Mouse (Mus musculus): ENCODE measurements around the gene Stxbp3. TPM values are rescaled to one million over a fixed set of nuclear protein-coding genes. Genes with fewer than 3 reads are reported as not detected.
"Not testable (repeated sequence)": the region's sequence is repeated elsewhere in the genome, so short reads cannot be mapped to it uniquely, and the experiment has no call there.

Gene Stxbp3
- polyA plus RNA-seq, 1 experiment from 2014 or later, result 19.0 TPM

DNA sequence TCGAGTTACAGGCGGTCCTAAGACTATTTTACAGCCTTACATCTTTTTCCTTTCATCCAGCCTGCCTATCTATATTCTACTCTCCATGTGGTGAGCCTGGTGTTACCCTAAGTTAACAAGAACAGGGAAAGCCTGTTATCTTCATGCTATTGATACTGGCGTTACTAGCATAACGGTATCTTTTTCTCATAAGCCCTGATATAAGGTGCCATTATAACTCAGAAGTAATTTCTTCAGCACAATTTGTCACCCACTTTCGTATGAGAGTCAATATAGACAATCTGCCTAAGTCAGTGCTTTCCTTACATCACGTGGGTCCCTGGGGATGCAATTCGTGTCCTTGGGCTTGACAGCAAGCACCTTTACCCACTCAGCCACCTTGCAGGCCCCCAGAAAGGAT is 1.3 kb downstream of the Stxbp3 start:
- Histone ChIP-seq H3K4me3 (replicated peaks) (peak overlapping the region; percentile 83), H3K36me3 (0 out of 2 replicates have a peak, but pooled peaks cover 4% of the 10 kb centered on the region), H3K9me3 (replicated peaks) (no peaks in the 10 kb centered on the region), H3K27ac (peak overlapping the region; percentile 63), H3K27me3 (no peaks in the 10 kb centered on the region), H3K4me2 (peak overlapping the region; percentile 68), H3K9ac (peak overlapping the region; percentile 85), H3K4me1 (replicated peaks) (peaks cover 32% of the 10 kb centered on the region)
- DNase-seq (no peak), ATAC-seq (ENCODE audit: low read depth) (peak; percentile 9; the same call in 1 of the 2 replicates)
- WGBS (ENCODE audit: insufficient replicate concordance), result 34% methylated on average over 7 of the region's 7 CpGs

DNA sequence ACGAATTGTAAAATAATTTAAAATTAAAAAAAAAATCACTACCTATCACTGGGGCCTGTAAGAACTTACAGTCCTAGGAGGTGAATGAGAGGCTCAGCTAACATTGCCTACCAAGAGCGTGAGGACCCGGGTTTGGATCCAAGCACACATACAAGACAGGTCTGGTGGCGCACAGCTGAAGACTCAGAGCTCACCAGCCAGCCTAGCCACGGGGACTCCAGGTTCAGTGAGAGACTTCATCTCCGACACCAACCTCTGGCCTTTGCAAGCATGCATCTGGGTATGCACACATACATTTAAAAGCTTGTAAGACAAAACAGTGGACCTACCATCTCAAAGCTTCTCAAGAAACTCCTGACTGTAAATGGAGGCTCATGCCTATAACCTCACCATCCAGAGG is 3.4 kb downstream of the Stxbp3 start:
- WGBS (ENCODE audit: insufficient replicate concordance), result 82% methylated on average over 6 of the region's 6 CpGs
- H3K4me2 ChIP-seq, result peak overlapping the region; percentile 68; the same call in 1 of the 2 replicates
- H3K4me3 ChIP-seq (replicated peaks), result no peak overlapping the region
- H3K9me3 ChIP-seq (replicated peaks), result no peaks in the 10 kb centered on the region
- H3K36me3 ChIP-seq, result peaks cover 11% of the 10 kb centered on the region; the same call in 1 of the 2 replicates
- ATAC-seq (ENCODE audit: low read depth) (no peak), DNase-seq (no peak)
- no peak overlapping the region for H3K27ac ChIP-seq
- H3K27me3 ChIP-seq, result no peaks in the 10 kb centered on the region
- no peak overlapping the region for H3K9ac ChIP-seq
- peaks cover 32% of the 10 kb centered on the region for H3K4me1 ChIP-seq (replicated peaks)

DNA sequence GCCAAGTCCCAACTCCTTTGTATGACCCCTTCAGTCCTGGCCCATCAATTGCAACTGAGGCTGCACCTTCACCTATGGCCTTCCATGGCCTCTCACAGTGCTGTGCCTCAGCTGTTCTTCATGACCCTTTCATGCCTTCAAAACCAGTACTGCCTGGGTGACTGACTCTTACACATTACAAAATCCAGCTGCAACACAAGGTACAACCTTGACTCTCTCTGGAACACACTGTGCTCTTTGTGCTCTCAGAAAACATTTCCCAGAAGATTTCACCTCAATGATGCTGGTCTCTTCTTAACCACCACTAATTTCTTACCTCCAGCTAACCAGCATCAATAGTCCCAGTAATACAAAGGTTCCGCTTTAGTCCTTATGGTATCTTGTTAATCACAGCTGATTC is 6.6 kb downstream of the Stxbp3 start:
- WGBS (ENCODE audit: insufficient replicate concordance), result 82% methylated on average over 1 of the region's 1 CpGs

DNA sequence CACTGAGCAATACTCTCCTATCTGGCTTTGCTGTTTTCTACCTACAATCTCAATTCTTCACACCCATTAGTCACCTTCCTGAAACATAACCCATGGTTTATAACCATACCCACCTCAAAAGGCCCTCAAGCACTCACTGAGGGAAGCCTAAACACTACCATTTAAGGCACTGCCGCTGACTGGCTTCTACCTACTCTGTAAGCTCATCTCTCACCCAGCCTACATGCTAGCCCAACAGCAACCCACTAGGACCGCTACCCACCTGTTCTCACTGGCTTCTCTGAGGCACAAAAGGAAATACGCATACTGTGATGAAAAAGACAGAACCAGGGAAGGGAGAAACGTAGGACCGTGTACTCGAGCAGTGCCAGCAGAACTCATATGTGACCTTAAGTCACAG is 8.6 kb downstream of the Stxbp3 start:
- H3K27me3 ChIP-seq, result no peaks in the 10 kb centered on the region
- WGBS (ENCODE audit: insufficient replicate concordance), result 87% methylated on average over 6 of the region's 6 CpGs
- no peak overlapping the region for H3K9ac ChIP-seq
- DNase-seq, result no peak
- no peak overlapping the region for H3K27ac ChIP-seq
- no peak overlapping the region for H3K4me3 ChIP-seq (replicated peaks)
- H3K9me3 ChIP-seq (replicated peaks), result no peaks in the 10 kb centered on the region
- ATAC-seq (ENCODE audit: low read depth), result no peak
- peaks cover 18% of the 10 kb centered on the region for H3K36me3 ChIP-seq
- H3K4me1 ChIP-seq (replicated peaks), result peaks cover 10% of the 10 kb centered on the region
- H3K4me2 ChIP-seq, result no peak overlapping the region

More for the DNA sequence above, 6.6 kb downstream of the Stxbp3 start:
- H3K9ac ChIP-seq; H3K4me3 ChIP-seq (replicated peaks); H3K4me2 ChIP-seq; H3K9me3 ChIP-seq (replicated peaks); H3K27ac ChIP-seq; ATAC-seq (ENCODE audit: low read depth); H3K27me3 ChIP-seq; DNase-seq: not testable (repeated sequence)
- Histone ChIP-seq H3K4me1 (replicated peaks) (peaks cover 30% of the 10 kb centered on the region), H3K36me3 (peaks cover 17% of the 10 kb centered on the region; the same call in 1 of the 2 replicates)

DNA sequence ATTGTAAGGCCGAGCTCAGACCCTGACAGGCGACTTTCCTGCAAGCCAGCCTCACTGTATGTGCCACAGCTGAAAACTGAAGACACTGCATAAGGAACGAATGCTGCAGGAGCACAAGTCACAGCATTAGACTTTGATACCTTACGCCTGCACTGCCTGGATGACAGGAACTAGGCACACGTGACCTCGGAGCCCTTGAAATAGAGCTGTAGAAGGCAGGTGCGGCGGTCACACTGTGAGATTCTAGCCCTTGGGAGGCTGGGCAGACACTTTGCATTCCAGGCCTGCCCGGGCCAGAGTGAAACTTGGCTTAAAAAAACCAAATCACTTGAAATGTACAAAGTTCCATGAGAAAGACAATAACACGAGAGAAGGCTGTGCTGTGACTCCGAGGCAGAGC is 9.8 kb downstream of the Stxbp3 start:
- no peak for DNase-seq
- peaks cover 4% of the 10 kb centered on the region; the same call in 1 of the 2 replicates for H3K4me1 ChIP-seq (replicated peaks)
- no peak overlapping the region for H3K4me3 ChIP-seq (replicated peaks)
- no peak overlapping the region for H3K9ac ChIP-seq
- no peak for ATAC-seq (ENCODE audit: low read depth)
- peaks cover 27% of the 10 kb centered on the region for H3K36me3 ChIP-seq
- H3K4me2 ChIP-seq, result no peak overlapping the region
- H3K27me3 ChIP-seq, result no peaks in the 10 kb centered on the region
- no peaks in the 10 kb centered on the region for H3K9me3 ChIP-seq (replicated peaks)
- 73% methylated on average over 11 of the region's 11 CpGs for WGBS (ENCODE audit: insufficient replicate concordance)
- H3K27ac ChIP-seq, result no peak overlapping the region

DNA sequence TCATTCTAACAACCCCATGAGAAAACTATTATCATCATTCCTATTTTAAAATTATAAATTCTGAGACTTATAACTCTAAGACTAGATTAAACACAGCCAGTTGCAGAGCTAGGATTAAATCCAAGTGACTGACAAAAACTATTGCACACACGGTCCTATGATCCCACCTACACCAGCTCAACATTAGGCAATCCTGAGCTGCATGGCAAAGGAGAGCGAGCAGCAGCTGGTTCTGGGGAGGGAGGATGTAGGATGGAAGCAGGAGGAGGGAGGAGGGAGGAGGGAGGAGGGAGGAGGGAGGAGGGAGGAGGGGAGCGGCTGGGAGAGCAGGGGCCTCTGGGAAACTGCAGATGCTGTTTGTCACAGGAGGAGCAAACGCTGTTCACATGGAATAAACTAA is 24.7 kb downstream of the Stxbp3 start:
- H3K36me3 ChIP-seq, result peaks cover 39% of the 10 kb centered on the region
- DNase-seq (no peak), ATAC-seq (ENCODE audit: low read depth) (no peak)
- 78% methylated on average over 4 of the region's 4 CpGs for WGBS (ENCODE audit: insufficient replicate concordance)
- no peaks in the 10 kb centered on the region for H3K27me3 ChIP-seq
- H3K27ac ChIP-seq, result no peak overlapping the region
- no peak overlapping the region for H3K9ac ChIP-seq
- H3K9me3 ChIP-seq (replicated peaks), result no peaks in the 10 kb centered on the region
- H3K4me1 ChIP-seq (replicated peaks), result no peaks in the 10 kb centered on the region
- H3K4me3 ChIP-seq (replicated peaks), result no peak overlapping the region
- no peak overlapping the region for H3K4me2 ChIP-seq

DNA sequence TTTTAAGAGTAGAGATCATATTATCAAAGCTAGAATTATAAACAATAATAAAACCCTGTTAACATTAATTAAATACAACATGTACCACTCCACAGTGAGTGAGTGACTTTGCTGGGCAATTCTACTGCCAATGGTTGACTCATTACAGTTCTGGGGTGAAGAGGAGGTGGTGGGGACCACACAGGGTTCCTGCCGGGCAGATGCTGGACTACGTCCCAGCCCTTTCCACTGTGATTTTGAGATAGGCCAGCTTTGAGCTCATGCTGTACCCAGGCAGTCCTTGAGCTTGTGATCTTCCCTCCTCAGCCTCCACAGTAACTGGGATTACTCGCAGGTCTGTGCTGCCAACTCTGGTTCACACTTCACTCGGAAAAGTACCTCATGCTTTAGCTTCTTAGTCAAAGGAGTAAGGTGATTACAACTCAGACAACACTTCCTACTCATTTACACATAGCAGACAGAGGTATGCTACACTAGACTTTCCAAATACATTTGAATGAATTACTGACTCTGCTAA is 29.5 kb downstream of the Stxbp3 start:
- no peak overlapping the region for H3K4me3 ChIP-seq (replicated peaks)
- no peaks in the 10 kb centered on the region for H3K4me1 ChIP-seq (replicated peaks)
- peaks cover 40% of the 10 kb centered on the region for H3K36me3 ChIP-seq
- no peak overlapping the region for H3K4me2 ChIP-seq
- no peaks in the 10 kb centered on the region for H3K9me3 ChIP-seq (replicated peaks)
- no peak overlapping the region for H3K27ac ChIP-seq
- ATAC-seq (ENCODE audit: low read depth) (no peak), DNase-seq (no peak)
- H3K27me3 ChIP-seq, result no peaks in the 10 kb centered on the region
- 87% methylated on average over 4 of the region's 4 CpGs for WGBS (ENCODE audit: insufficient replicate concordance)
- no peak overlapping the region for H3K9ac ChIP-seq

DNA sequence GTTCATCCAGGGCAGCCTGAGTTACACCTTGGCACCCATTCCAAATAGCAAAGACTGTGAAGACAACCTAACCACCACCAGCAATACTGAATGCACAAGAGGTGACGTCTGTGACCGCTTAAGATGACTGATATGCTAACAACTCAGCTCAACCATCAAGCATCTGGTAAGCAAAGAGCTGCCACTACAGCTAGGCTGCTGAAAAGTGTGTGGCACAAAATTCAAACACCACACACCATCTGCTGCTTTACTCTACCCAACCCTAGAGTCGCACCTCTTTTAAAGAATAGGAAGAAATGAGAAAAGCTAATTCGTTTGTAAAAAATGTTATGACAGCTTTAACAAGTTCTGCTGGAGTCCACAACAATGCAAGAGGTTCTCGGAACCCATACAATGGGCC is 34.7 kb downstream of the Stxbp3 start:
- ATAC-seq (ENCODE audit: low read depth) (no peak), DNase-seq (no peak)
- Histone ChIP-seq H3K9ac (no peak overlapping the region), H3K4me3 (replicated peaks) (no peak overlapping the region), H3K4me2 (no peak overlapping the region), H3K4me1 (replicated peaks) (no peaks in the 10 kb centered on the region), H3K9me3 (replicated peaks) (no peaks in the 10 kb centered on the region), H3K36me3 (peaks cover 65% of the 10 kb centered on the region), H3K27me3 (no peaks in the 10 kb centered on the region), H3K27ac (no peak overlapping the region)
- 82% methylated on average over 5 of the region's 5 CpGs for whole genome bisulfite sequencing (ENCODE audit: insufficient replicate concordance)

DNA sequence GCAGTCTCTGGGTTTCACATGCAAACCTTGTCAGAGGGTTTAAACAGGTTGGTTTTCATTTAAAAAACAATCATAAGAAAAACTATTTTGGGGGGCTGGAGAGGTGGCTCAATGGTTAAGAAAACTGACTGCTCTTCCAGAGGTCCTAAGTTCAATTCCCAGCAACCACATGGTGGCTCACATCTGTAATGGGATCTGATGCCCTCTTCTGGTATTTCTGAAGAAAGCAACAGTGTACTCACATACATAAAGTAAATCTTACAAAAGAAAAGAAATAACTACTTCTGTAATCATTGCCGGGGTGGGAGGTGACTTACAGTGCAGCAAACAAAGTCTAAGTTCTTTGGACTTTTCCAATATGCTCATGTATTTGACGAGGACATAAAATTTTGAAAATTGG is 42.0 kb downstream of the Stxbp3 start:
- Histone ChIP-seq H3K4me1 (replicated peaks) (no peaks in the 10 kb centered on the region), H3K9ac (no peak overlapping the region), H3K36me3 (peaks cover 77% of the 10 kb centered on the region), H3K4me3 (replicated peaks) (no peak overlapping the region), H3K27me3 (no peaks in the 10 kb centered on the region), H3K27ac (no peak overlapping the region), H3K9me3 (replicated peaks) (no peaks in the 10 kb centered on the region), H3K4me2 (no peak overlapping the region)
- WGBS (ENCODE audit: insufficient replicate concordance), result 77% methylated on average over 2 of the region's 2 CpGs
- no peak for DNase-seq
- ATAC-seq (ENCODE audit: low read depth), result no peak

DNA sequence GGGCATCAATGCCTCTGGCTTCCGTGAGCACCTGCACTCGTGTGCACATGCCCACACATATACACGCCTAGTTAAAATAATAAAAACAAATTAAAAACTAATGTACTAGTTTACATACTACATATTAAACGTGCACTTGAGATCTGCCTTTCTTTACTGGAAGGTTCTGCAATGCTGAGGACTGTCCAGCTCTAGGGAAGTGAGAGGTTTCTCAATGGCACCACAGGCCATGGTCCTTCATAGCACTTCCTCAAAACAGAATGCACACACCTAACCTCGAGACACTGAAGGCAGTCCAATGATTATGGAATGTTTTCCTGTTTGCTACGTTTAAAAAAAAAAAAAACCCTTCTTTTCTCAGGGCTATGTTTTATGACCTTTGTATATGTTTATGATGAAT is 42.6 kb downstream of the Stxbp3 start:
- no peak overlapping the region for H3K4me3 ChIP-seq (replicated peaks)
- ATAC-seq (ENCODE audit: low read depth), result no peak
- no peaks in the 10 kb centered on the region for H3K4me1 ChIP-seq (replicated peaks)
- peaks cover 73% of the 10 kb centered on the region for H3K36me3 ChIP-seq
- 66% methylated on average over 6 of the region's 6 CpGs for WGBS (ENCODE audit: insufficient replicate concordance)
- H3K27ac ChIP-seq, result no peak overlapping the region
- H3K9me3 ChIP-seq (replicated peaks), result no peaks in the 10 kb centered on the region
- H3K27me3 ChIP-seq, result no peaks in the 10 kb centered on the region
- no peak overlapping the region for H3K4me2 ChIP-seq
- DNase-seq, result no peak
- no peak overlapping the region for H3K9ac ChIP-seq

DNA sequence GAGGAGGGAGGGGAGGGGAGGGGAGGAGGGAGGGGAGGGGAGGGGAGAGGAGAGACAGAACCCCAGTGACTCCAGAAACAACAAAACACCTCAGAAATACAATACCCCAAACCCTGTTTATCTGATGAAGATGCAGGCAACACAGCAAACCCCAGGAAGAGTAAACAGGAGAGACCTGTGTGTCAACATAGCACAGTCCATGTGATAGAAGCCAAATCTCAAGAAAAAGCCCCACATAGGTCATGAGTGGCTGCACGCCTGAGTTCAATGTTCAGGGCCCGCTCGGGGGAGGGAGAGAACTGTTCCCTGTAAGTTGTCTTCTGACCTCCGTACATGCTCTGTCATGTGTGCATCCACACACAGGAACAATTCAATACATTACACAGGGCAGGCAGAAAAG is 43.9 kb downstream of the Stxbp3 start:
- ATAC-seq (ENCODE audit: low read depth), result no peak
- H3K4me1 ChIP-seq (replicated peaks), result no peaks in the 10 kb centered on the region
- peaks cover 67% of the 10 kb centered on the region for H3K36me3 ChIP-seq
- no peak overlapping the region for H3K9ac ChIP-seq
- no peaks in the 10 kb centered on the region for H3K9me3 ChIP-seq (replicated peaks)
- 75% methylated on average over 4 of the region's 4 CpGs for WGBS (ENCODE audit: insufficient replicate concordance)
- no peak for DNase-seq
- H3K4me3 ChIP-seq (replicated peaks), result no peak overlapping the region
- no peak overlapping the region for H3K27ac ChIP-seq
- no peaks in the 10 kb centered on the region for H3K27me3 ChIP-seq
- no peak overlapping the region for H3K4me2 ChIP-seq

DNA sequence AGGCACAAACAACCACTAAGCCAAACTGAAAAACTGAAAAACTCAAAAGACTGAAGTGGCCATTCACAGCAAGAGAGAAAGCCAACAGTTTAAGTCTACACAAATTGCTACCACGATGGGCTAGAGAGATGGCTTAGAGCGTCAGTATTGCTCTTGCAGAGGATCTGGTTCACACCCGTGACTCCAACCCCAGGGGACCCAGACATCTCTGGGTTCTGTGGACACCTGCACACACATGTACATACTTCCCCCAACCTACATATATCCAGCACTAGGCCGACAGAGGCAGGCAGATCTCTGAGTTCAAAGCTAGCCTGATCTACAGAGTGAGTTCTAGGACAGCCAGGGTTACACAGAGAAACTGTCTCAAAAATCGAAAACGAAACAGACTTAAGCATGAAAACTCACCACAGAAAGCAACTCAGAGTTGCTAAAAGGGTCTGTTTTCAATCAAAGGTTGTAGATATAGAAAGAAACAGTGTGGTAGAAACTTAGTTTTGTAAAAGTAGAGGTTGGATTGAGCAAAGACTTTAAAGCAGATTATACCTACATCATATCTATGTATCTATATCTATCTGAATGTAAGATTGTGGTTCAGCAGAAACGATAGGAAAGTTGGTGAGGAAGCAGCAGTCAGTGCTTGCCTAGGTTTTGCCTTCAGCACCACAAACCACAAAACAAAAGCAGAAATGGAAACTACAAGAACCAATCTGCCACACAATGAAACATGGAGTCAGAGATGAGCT is 44.6 kb downstream of the Stxbp3 start:
- no peaks in the 10 kb centered on the region for H3K27me3 ChIP-seq
- H3K36me3 ChIP-seq, result peaks cover 61% of the 10 kb centered on the region

More for the DNA sequence above, 44.6 kb downstream of the Stxbp3 start:
- no peaks in the 10 kb centered on the region for H3K9me3 ChIP-seq (replicated peaks)
- WGBS (ENCODE audit: insufficient replicate concordance), result 72% methylated on average over 7 of the region's 7 CpGs
- no peak overlapping the region for H3K4me3 ChIP-seq (replicated peaks)
- no peak overlapping the region for H3K4me2 ChIP-seq
- ATAC-seq (ENCODE audit: low read depth) (no peak), DNase-seq (no peak)
- no peaks in the 10 kb centered on the region for H3K4me1 ChIP-seq (replicated peaks)
- H3K27ac ChIP-seq, result no peak overlapping the region
- no peak overlapping the region for H3K9ac ChIP-seq
